Mouse (Mus musculus) kidney, postnatal 36 days (tissue): ENCODE measurements at regions not wholly inside any gene's neighbourhood (a gene's known extent, or its start where the extent isn't known, plus 50 kb on each side); places are given as distances from the start of the nearest gene placed in this dataset.

Source experiments
- DNase-seq, 2 experiments: peaks; one replicate each; pipeline ENCODE4 v3.0.0; 2021 to 2022; ENCODE audit warnings: mixed read lengths in 2 of 2

GRCm38 (mm10) chr1:189085245-189085644, 77.6 kb upstream of the Kctd3 start:
- no peak for DNase-seq

DNA sequence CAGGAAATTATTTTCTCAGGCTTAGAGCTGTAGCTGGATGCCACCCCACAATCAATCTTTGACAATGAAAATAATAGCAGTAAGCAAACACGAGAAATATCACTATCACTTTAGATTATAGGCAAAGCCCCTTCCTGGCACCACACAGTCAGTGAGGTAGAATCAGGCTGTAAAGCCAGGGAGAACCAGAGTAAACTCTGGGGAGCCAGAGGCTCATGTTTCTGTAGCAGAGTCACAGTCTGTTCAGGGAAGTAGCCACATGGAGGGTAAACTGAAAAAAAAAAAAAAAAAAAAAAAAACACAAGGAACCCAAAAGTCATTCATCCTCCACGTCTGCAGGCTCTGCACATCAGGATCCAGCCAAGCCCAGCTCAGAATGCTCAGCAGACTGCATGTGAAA, 73.6 kb upstream of the Kctd3 start:
- no peak for DNase-seq

DNA sequence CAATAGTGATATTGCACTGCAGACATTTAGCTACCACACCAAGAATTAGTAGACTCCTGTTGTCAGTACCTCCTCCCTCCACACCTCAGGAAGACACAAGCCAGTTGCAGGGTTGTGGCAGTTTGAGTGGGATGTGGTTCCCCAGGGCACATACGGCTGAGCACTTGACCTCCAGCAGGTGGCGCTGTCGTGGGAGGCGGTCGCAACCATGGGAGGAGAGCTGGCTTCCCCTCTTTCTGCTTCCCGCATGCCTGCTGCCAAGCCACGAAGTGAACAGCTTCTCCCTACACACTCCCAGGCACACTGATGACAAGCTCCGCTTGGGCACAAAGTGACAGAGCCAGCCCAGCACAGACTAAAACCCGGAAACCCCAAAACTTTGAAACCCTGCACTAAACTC, 73.2 kb upstream of the Kctd3 start:
- DNase-seq: peak; percentile 42 to 78

- DNase-seq: no peak
Observed at GRCm38 (mm10) chr1:189079451-189080410, 72.1 kb upstream of the Kctd3 start.

- DNase-seq: no peak
Observed at GRCm38 (mm10) chr1:189077861-189078260, 70.2 kb upstream of the Kctd3 start.

DNA sequence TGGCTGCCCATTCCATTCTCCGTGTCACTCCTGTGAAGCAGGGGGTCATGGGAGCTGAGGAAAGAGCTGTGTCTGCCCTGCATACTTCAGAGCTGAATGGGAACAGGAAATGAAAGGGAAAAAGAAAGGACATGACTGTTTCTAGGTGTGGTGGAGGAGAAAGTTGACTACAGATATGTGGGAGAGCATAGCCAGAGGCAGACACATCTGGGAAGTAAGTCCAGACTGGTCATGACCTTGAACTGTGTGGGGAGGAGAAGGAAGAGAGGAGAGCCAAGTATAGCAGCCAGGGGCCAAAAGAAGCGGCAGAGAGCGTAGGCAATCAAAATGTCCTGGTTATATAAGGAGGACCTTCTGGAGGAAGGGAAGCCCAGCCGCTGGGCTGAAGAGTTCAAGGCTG, 68.6 kb upstream of the Kctd3 start:
- DNase-seq: peak; percentile 5 to 7

DNA sequence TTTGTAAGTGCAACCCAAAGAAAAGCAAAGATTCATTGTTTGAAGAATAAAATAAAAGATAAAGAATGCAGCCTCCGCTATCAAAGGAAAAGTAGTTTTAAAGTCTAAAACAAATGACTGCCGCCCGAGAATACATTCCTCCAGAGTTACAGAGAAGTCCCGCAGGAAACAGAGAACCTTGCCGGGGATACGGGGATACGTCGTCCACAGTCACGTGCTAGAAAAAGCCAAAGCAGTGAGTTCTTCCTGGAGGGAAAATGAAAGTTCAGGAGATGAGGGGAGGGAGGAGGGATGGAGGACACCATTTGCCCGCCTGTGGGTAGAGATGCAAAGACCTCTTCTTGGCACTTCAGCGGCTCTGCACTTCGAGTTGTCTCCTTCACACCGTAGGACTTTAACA, 68.0 kb upstream of the Kctd3 start:
- DNase-seq: peak; percentile 20 to 32

- no peak for DNase-seq
Observed at GRCm38 (mm10) chr1:189072516-189072915, 64.9 kb upstream of the Kctd3 start.

GRCm38 (mm10) chr1:189068204-189068603, 60.6 kb upstream of the Kctd3 start:
- no peak for DNase-seq

DNA sequence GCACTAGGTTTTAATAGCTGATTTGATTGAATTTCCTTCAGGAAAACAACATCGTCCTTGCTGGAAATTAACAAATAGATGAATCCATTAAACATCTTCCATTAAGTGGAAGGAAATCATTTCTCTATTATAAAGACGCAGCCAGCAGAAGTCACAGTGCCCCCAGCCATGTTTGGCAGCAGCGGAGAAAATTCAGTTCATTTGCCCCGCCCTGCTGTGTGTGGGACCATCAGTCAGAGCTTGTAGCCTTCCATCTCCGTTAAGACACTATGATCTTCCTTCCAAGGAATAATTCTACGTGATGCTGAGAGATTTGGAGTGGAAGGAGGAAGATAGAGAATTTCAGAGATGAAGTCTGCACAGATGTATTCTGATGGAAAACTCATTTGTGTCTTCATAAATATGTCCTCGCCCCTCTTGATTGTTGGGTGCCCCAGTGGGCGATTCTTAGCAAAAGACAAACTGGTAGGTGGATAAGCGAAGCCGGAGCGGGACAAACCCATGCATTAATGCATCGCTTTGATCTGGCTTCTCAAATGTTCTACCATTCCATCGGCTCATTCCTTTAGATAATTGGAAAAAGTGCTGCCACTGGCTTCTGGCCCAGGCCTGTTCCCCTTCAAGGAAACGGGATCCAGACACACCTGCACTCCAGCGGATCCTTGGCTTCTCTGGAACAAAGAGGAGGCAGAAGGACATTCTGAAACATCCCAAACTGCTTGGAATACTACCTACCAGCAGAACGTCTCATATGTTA, 59.7 kb upstream of the Kctd3 start:
- no peak for DNase-seq

DNA sequence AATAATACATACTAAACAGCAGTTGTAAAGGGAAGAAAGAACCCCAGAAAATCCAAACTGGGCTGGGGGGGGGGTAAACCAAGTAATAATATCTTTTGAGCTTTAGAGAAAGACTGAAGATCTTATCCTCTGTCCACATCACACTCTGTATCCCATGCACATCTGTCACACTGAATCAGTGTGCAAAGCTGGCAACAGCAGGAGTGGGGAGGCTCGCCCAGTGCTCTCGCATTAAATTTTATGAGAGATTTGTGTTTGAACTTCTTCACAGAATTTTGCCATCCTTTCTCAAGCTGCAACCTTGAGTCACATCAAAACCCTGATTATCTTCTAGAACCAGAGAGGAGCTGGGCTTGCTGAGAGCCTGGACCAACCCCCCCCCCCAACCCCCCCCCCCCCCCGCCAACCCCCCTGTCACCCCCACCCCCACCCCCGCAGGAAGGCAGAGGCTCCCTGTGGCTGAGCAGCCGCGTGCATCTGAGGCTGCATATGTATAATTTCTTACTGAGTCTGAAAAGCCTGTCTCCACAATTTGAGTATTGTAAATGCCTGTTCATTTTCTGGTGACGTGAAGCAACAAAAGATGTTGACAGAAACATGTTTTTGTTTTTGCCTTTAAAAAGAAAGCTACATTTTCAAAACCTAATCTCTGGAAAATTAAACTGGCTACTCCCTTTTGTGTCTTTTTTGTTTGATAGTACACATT, 59.0 kb upstream of the Kctd3 start:
- DNase-seq: no peak

DNA sequence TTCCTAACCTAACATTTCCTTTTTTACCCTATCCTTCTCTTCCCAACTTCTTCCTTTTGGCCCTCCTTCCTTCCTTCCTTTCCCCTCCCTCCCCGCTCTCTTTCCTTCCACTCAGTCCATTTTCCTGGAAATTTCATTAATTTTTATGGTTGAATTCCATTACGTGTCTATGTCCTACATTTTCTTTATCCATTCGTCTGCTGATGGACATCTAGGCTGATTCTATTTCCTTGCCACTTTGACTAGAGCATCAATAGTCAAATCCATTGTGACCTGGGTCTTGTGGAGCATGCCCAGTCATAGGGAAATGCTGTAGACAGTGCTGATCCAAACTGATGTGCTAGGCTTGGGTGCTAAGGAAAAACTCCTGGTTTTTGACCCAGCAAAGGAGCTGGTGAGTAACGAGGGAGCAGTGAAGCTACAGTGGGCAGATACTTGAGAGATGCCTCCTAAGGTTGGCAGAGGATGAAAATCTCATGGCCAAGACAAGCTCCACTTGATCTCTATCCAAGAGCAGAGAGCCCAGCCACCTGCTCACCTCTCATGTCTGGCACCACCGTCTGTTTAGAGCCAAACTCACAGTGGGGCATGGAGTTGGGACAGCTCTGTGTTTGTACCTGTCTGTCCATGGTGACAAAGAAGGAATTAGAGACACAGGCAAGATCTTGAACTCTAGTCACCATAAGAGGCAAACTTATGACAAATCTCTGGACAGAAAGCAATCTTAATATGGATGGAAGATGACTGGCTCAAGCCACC, 57.7 kb upstream of the Kctd3 start:
- DNase-seq: no peak

DNA sequence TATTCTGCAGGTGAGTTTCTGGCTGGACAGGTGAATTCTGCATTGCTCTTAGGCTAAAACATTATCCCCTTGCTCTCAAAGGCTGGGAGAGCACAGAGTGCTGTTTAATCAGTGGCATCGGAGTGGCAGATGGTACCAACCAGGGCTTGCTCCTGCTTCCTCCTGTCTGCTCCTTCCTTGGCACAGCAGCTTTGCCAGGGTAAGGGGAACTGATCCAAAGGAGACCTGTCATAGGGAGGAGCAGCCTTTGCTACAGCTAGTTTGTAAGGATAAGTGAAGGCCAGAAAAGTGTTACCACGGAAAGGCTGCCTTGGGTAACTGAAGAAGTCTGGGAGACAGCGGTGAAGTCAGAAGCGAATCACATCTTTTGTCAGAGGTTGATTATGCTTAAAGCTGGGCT, 57.0 kb upstream of the Kctd3 start:
- no peak for DNase-seq

- no peak for DNase-seq
Observed at GRCm38 (mm10) chr1:189063699-189064098, 56.1 kb upstream of the Kctd3 start.

- no peak for DNase-seq
Observed at GRCm38 (mm10) chr1:189063209-189063608, 55.6 kb upstream of the Kctd3 start.
